Mouse (Mus musculus): ENCODE results near the gene Best3. TPM values are rescaled to one million over a fixed set of nuclear protein-coding genes. Genes with fewer than 3 reads are reported as not detected.
"Not testable (repeated sequence)": the region's sequence is repeated elsewhere in the genome, so short reads cannot be mapped to it uniquely, and the experiment has no call there.

The Best3 gene
- total RNA-seq, 2 experiments from 2014 or later, result 0.12 to 0.27 TPM

- intact Hi-C loops (cut with DNase I), result no loop called here
- no peak for DNase-seq (ENCODE audit: low spot score in 2 of 2)
These were observed 32.2 kb downstream of the Best3 start for GRCm38 (mm10) chr10:117018281-117018840.

GRCm38 (mm10) chr10:117021020-117021754 is 35.1 kb downstream of the Best3 start:
- DNase-seq (ENCODE audit: low spot score in 2 of 2), result no peak
- intact Hi-C loops (cut with DNase I), result no loop called here

GRCm38 (mm10) chr10:117023693-117024092 is 37.6 kb downstream of the Best3 start:
- intact Hi-C loops (cut with DNase I), result no loop called here
- no peak for DNase-seq (ENCODE audit: low spot score in 2 of 2)

- DNase-seq (ENCODE audit: low spot score in 2 of 2); intact Hi-C loops (cut with DNase I): not testable (repeated sequence)
These were observed 39.7 kb downstream of the Best3 start for GRCm38 (mm10) chr10:117025776-117026175.

GRCm38 (mm10) chr10:117026176-117026575 is 40.1 kb downstream of the Best3 start:
- intact Hi-C loops (cut with DNase I), result no loop called here
- DNase-seq (ENCODE audit: low spot score in 2 of 2), result no peak

- intact Hi-C loops (cut with DNase I), result no loop called here
These were observed 45.0 kb downstream of the Best3 start for GRCm38 (mm10) chr10:117031160-117031559.

GRCm38 (mm10) chr10:117033785-117034184 is 47.7 kb downstream of the Best3 start:
- intact Hi-C loops (cut with DNase I), result no loop called here
- DNase-seq (ENCODE audit: low spot score in 2 of 2), result peak; percentile 58 to 71

More at GRCm38 (mm10) chr10:117031160-117031559, 45.0 kb downstream of the Best3 start:
- no peak for DNase-seq (ENCODE audit: low spot score in 2 of 2)

GRCm38 (mm10) chr10:117040355-117040754 is 54.2 kb downstream of the Best3 start:
- intact Hi-C loops (cut with DNase I), result no loop called here
- DNase-seq (ENCODE audit: low spot score in 2 of 2), result no peak

GRCm38 (mm10) chr10:117042295-117042694 is 56.2 kb downstream of the Best3 start:
- no peak for DNase-seq (ENCODE audit: low spot score in 2 of 2)
- intact Hi-C loops (cut with DNase I), result no loop called here

- DNase-seq (ENCODE audit: low spot score in 2 of 2); intact Hi-C loops (cut with DNase I): not testable (repeated sequence)
These were observed 57.5 kb downstream of the Best3 start for GRCm38 (mm10) chr10:117043497-117044166.

GRCm38 (mm10) chr10:117045175-117046056 is 59.3 kb downstream of the Best3 start, which contains the start of gene Lrrc10:
Gene Lrrc10, plus strand, starts transcription at chr10:117045341.
- intact Hi-C loops (cut with DNase I), result no loop called here
- DNase-seq (ENCODE audit: low spot score in 2 of 2), result peak; percentile 20 to 43

- intact Hi-C loops (cut with DNase I), result no loop called here
- DNase-seq (ENCODE audit: low spot score in 2 of 2), result no peak
These were observed 63.1 kb downstream of the Best3 start for GRCm38 (mm10) chr10:117049253-117049652.

GRCm38 (mm10) chr10:117049961-117050597 is 64.0 kb downstream of the Best3 start:
- intact Hi-C loops (cut with DNase I), result no loop called here

GRCm38 (mm10) chr10:117055668-117056067 is 69.6 kb downstream of the Best3 start:
- intact Hi-C loops (cut with DNase I), result no loop called here
- DNase-seq (ENCODE audit: low spot score in 2 of 2), result no peak

More at GRCm38 (mm10) chr10:117049961-117050597, 64.0 kb downstream of the Best3 start:
- no peak for DNase-seq (ENCODE audit: low spot score in 2 of 2)

- intact Hi-C loops (cut with DNase I), result loop anchor here (2.0 to 5.0 kb wide), 2 partner anchors 86 to 149 kb away; partner anchors contain the start of gene Frs2
- no peak for DNase-seq (ENCODE audit: low spot score in 2 of 2)
These were observed 76.8 kb downstream of the Best3 start for GRCm38 (mm10) chr10:117062894-117063253.

GRCm38 (mm10) chr10:117063254-117064021 is 77.3 kb downstream of the Best3 start, which contains the start of gene Cct2:
Gene Cct2, minus strand, starts transcription at chr10:117063814.
- intact Hi-C loops (cut with DNase I), result loop anchor here (2.0 to 5.0 kb wide), 2 partner anchors 85 to 149 kb away; partner anchors contain the start of gene Frs2
- peak; percentile 84 to 87 for DNase-seq (ENCODE audit: low spot score in 2 of 2)

- intact Hi-C loops (cut with DNase I), result loop anchor here (5.0 kb wide), 1 partner anchor 148 kb away; no protein-coding TSS in a partner anchor
- DNase-seq (ENCODE audit: low spot score in 2 of 2), result no peak
These were observed 78.0 kb downstream of the Best3 start for GRCm38 (mm10) chr10:117064076-117064475.

- no peak for DNase-seq (ENCODE audit: low spot score in 2 of 2)
- intact Hi-C loops (cut with DNase I), result no loop called here
These were observed 83.0 kb downstream of the Best3 start for GRCm38 (mm10) chr10:117069109-117069508.
